Mouse (Mus musculus): ENCODE measurements at regions not wholly inside any gene's neighbourhood (a gene's known extent, or its start where the extent isn't known, plus 50 kb on each side); places are given as distances from the start of the nearest gene placed in this dataset.

- Histone ChIP-seq H3K36me3 (replicated peaks) (no peaks in the 10 kb centered on the region), H3K27ac (replicated peaks) (no peak overlapping the region), H3K9ac (no peak overlapping the region), H3K27me3 (0 out of 2 replicates have a peak, but pooled peaks cover 1% of the 10 kb centered on the region), H3K4me2 (no peak overlapping the region), H3K4me1 (replicated peaks) (peaks cover 16% of the 10 kb centered on the region), H3K9me3 (replicated peaks) (no peaks in the 10 kb centered on the region), H3K4me3 (replicated peaks) (no peak overlapping the region)
- no peak for ATAC-seq (ENCODE audit: insufficient read depth)
- WGBS (ENCODE audit: insufficient replicate concordance): 65% methylated on average over 1 of the region's 1 CpGs
Observed at GRCm38 (mm10) chr12:80015938-80016337, 96.9 kb downstream of the Zfp36l1 start.

- Histone ChIP-seq H3K4me3 (replicated peaks) (0 out of 2 replicates have a peak overlapping the region, but pooled peaks have one; percentile 10), H3K27ac (replicated peaks) (0 out of 2 replicates have a peak overlapping the region, but pooled peaks have one; percentile 42), H3K9ac (peak overlapping the region; percentile 22; the same call in 1 of the 2 replicates), H3K9me3 (replicated peaks) (no peaks in the 10 kb centered on the region), H3K4me2 (peak overlapping the region; percentile 61), H3K4me1 (replicated peaks) (peaks cover 16% of the 10 kb centered on the region), H3K27me3 (no peaks in the 10 kb centered on the region), H3K36me3 (replicated peaks) (no peaks in the 10 kb centered on the region)
- WGBS (ENCODE audit: insufficient replicate concordance): 35% methylated on average over 7 of the region's 7 CpGs
- ATAC-seq (ENCODE audit: insufficient read depth): 0 out of 2 replicates have a peak, but pooled peaks have one; percentile 3
Observed at GRCm38 (mm10) chr12:80014598-80014983, 98.2 kb downstream of the Zfp36l1 start.

GRCm38 (mm10) chr12:80013904-80014597, 98.8 kb downstream of the Zfp36l1 start:
- H3K4me2 ChIP-seq: peak overlapping the region; percentile 61
- ATAC-seq (ENCODE audit: insufficient read depth): peak; percentile 51
- 0 out of 2 replicates have a peak overlapping the region, but pooled peaks have one; percentile 10 for H3K4me3 ChIP-seq (replicated peaks)
- peak overlapping the region; percentile 42; the same call in 1 of the 2 replicates for H3K27ac ChIP-seq (replicated peaks)
- H3K36me3 ChIP-seq (replicated peaks): no peaks in the 10 kb centered on the region
- H3K9me3 ChIP-seq (replicated peaks): no peaks in the 10 kb centered on the region
- 18% methylated on average over 14 of the region's 14 CpGs for WGBS (ENCODE audit: insufficient replicate concordance)
- H3K9ac ChIP-seq: peak overlapping the region; percentile 22; the same call in 1 of the 2 replicates
- H3K27me3 ChIP-seq: no peaks in the 10 kb centered on the region
- peaks cover 16% of the 10 kb centered on the region for H3K4me1 ChIP-seq (replicated peaks)

GRCm38 (mm10) chr12:80013577-80013903, 99.3 kb downstream of the Zfp36l1 start:
- Histone ChIP-seq H3K27ac (replicated peaks) (no peak overlapping the region), H3K36me3 (replicated peaks) (no peaks in the 10 kb centered on the region), H3K4me1 (replicated peaks) (peaks cover 16% of the 10 kb centered on the region), H3K4me2 (peak overlapping the region; percentile 61; the same call in 1 of the 2 replicates), H3K9ac (no peak overlapping the region), H3K27me3 (no peaks in the 10 kb centered on the region), H3K9me3 (replicated peaks) (no peaks in the 10 kb centered on the region), H3K4me3 (replicated peaks) (0 out of 2 replicates have a peak overlapping the region, but pooled peaks have one; percentile 10)
- no peak for ATAC-seq (ENCODE audit: insufficient read depth)
- WGBS (ENCODE audit: insufficient replicate concordance): 60% methylated on average over 6 of the region's 6 CpGs

GRCm38 (mm10) chr12:80011916-80012315, 100.9 kb downstream of the Zfp36l1 start:
- ATAC-seq (ENCODE audit: insufficient read depth): no peak

GRCm38 (mm10) chr12:80010947-80011346, 101.9 kb downstream of the Zfp36l1 start:
- 67% methylated on average over 1 of the region's 1 CpGs for WGBS (ENCODE audit: insufficient replicate concordance)
- no peak for ATAC-seq (ENCODE audit: insufficient read depth)

More at GRCm38 (mm10) chr12:80011916-80012315, 100.9 kb downstream of the Zfp36l1 start:
- Histone ChIP-seq H3K4me2 (no peak overlapping the region), H3K36me3 (replicated peaks) (no peaks in the 10 kb centered on the region), H3K9me3 (replicated peaks) (no peaks in the 10 kb centered on the region), H3K4me1 (replicated peaks) (peaks cover 16% of the 10 kb centered on the region), H3K27ac (replicated peaks) (no peak overlapping the region), H3K4me3 (replicated peaks) (no peak overlapping the region), H3K9ac (no peak overlapping the region), H3K27me3 (no peaks in the 10 kb centered on the region)
- 55% methylated on average over 6 of the region's 6 CpGs for WGBS (ENCODE audit: insufficient replicate concordance)

GRCm38 (mm10) chr12:80010220-80010619, 102.6 kb downstream of the Zfp36l1 start:
- WGBS (ENCODE audit: insufficient replicate concordance): 47% methylated on average over 2 of the region's 2 CpGs
- no peaks in the 10 kb centered on the region for H3K9me3 ChIP-seq (replicated peaks)
- no peak overlapping the region for H3K4me3 ChIP-seq (replicated peaks)
- H3K4me1 ChIP-seq (replicated peaks): peaks cover 12% of the 10 kb centered on the region
- no peaks in the 10 kb centered on the region for H3K36me3 ChIP-seq (replicated peaks)
- H3K27ac ChIP-seq (replicated peaks): no peak overlapping the region
- no peak overlapping the region for H3K9ac ChIP-seq
- H3K27me3 ChIP-seq: no peaks in the 10 kb centered on the region
- H3K4me2 ChIP-seq: no peak overlapping the region
- ATAC-seq (ENCODE audit: insufficient read depth): no peak

More at GRCm38 (mm10) chr12:80010947-80011346, 101.9 kb downstream of the Zfp36l1 start:
- Histone ChIP-seq H3K9me3 (replicated peaks) (no peaks in the 10 kb centered on the region), H3K9ac (no peak overlapping the region), H3K4me1 (replicated peaks) (peaks cover 13% of the 10 kb centered on the region), H3K27ac (replicated peaks) (no peak overlapping the region), H3K4me3 (replicated peaks) (no peak overlapping the region), H3K4me2 (no peak overlapping the region), H3K27me3 (no peaks in the 10 kb centered on the region), H3K36me3 (replicated peaks) (no peaks in the 10 kb centered on the region)

- 62% methylated on average over 7 of the region's 7 CpGs for WGBS (ENCODE audit: insufficient replicate concordance)
- Histone ChIP-seq H3K27ac (replicated peaks) (no peak overlapping the region), H3K4me1 (replicated peaks) (no peaks in the 10 kb centered on the region), H3K27me3 (no peaks in the 10 kb centered on the region), H3K9ac (no peak overlapping the region), H3K9me3 (replicated peaks) (no peaks in the 10 kb centered on the region), H3K36me3 (replicated peaks) (no peaks in the 10 kb centered on the region), H3K4me2 (no peak overlapping the region), H3K4me3 (replicated peaks) (no peak overlapping the region)
- ATAC-seq (ENCODE audit: insufficient read depth): no peak
Observed at GRCm38 (mm10) chr12:80007849-80008248, 105.0 kb downstream of the Zfp36l1 start.

- Histone ChIP-seq H3K36me3 (replicated peaks) (no peaks in the 10 kb centered on the region), H3K4me1 (replicated peaks) (peaks cover 11% of the 10 kb centered on the region), H3K9ac (no peak overlapping the region), H3K4me3 (replicated peaks) (no peak overlapping the region), H3K9me3 (replicated peaks) (no peaks in the 10 kb centered on the region), H3K4me2 (no peak overlapping the region), H3K27me3 (no peaks in the 10 kb centered on the region), H3K27ac (replicated peaks) (no peak overlapping the region)
- 75% methylated on average over 13 of the region's 13 CpGs for WGBS (ENCODE audit: insufficient replicate concordance)
- no peak for ATAC-seq (ENCODE audit: insufficient read depth)
Observed at GRCm38 (mm10) chr12:80005227-80005919, 107.4 kb downstream of the Zfp36l1 start.

- Histone ChIP-seq H3K4me3 (replicated peaks) (no peak overlapping the region), H3K27ac (replicated peaks) (no peak overlapping the region), H3K9ac (no peak overlapping the region), H3K9me3 (replicated peaks) (no peaks in the 10 kb centered on the region), H3K4me2 (no peak overlapping the region), H3K27me3 (no peaks in the 10 kb centered on the region), H3K4me1 (replicated peaks) (peaks cover 11% of the 10 kb centered on the region), H3K36me3 (replicated peaks) (no peaks in the 10 kb centered on the region)
- ATAC-seq (ENCODE audit: insufficient read depth): no peak
- WGBS (ENCODE audit: insufficient replicate concordance): 69% methylated on average over 6 of the region's 6 CpGs
Observed at GRCm38 (mm10) chr12:80004575-80004974, 108.2 kb downstream of the Zfp36l1 start.

GRCm38 (mm10) chr12:80003486-80003885, 109.3 kb downstream of the Zfp36l1 start:
- Histone ChIP-seq H3K9ac (no peak overlapping the region), H3K27me3 (no peaks in the 10 kb centered on the region), H3K27ac (replicated peaks) (no peak overlapping the region), H3K9me3 (replicated peaks) (no peaks in the 10 kb centered on the region), H3K4me1 (replicated peaks) (peaks cover 11% of the 10 kb centered on the region), H3K4me3 (replicated peaks) (no peak overlapping the region), H3K36me3 (replicated peaks) (no peaks in the 10 kb centered on the region), H3K4me2 (no peak overlapping the region)
- WGBS (ENCODE audit: insufficient replicate concordance): 74% methylated on average over 12 of the region's 12 CpGs
- ATAC-seq (ENCODE audit: insufficient read depth): no peak

All from liver, embryonic 15.5 days (tissue).